Mouse (Mus musculus): ENCODE data around the gene Tmem247. TPM values are rescaled to one million over a fixed set of nuclear protein-coding genes. Genes with fewer than 3 reads are reported as not detected.

Tmem247 gene
- total and polyA plus RNA-seq, 3 experiments: not detected

DNA sequence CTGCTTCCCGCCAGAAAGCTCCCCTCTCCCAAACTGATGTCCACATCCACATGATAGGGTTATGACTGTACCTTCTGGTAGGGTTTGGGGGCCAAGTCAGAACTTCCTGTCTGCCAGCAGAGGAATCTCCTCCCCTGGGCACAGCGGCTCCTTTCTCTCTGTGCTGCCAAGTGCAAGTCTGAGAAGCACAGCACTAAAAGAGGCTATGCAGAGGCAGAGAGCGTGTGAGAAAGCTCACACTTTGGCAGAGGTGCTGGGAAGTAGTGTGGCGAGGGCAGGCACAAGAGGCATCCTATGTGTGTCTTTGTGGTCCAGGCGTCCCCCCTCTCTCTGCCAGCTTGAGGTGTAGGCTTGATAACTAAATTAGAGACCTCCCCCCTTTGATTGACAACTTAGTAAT is 53.9 kb downstream of the Tmem247 start:
- Histone ChIP-seq H3K9ac (ENCODE audit: control insufficient read depth, low read depth, low read length, poor library complexity, severe bottlenecking) (no peak overlapping the region), H3K9me3 (replicated peaks; ENCODE audit: insufficient read depth, low read length) (no peaks in the 10 kb centered on the region), H3K79me2 (ENCODE audit: control insufficient read depth, insufficient read depth, low read length, poor library complexity) (no peaks in the 10 kb centered on the region), H3K27me3 (ENCODE audit: control insufficient read depth in 1 of 2, insufficient read depth in 2 of 2, low read length in 2 of 2) (no peaks in the 10 kb centered on the region), H3K4me1 (ENCODE audit: control insufficient read depth in 1 of 2, insufficient read depth in 2 of 2, low read length in 2 of 2) (peaks cover 0 to 15% of the 10 kb centered on the region in 2 experiments; a peak in 3 of 4 replicates), H3K36me3 (ENCODE audit: control insufficient read depth in 1 of 2, insufficient read depth in 2 of 2, low read length in 2 of 2) (peaks cover 0 to 7% of the 10 kb centered on the region in 2 experiments; a peak in 2 of 4 replicates), H3K4me3 (ENCODE audit: control insufficient read depth in 1 of 2, insufficient read depth in 1 of 2, low read depth in 2 of 2, low read length in 2 of 2) (no peak overlapping the region), H3K27ac (ENCODE audit: control insufficient read depth, low read depth, low read length) (no peak overlapping the region)
- TF ChIP-seq POLR2AphosphoS2 (IDR thresholded peaks at IDR 0.05; ENCODE audit: low read length) (no peak), UBTF (IDR thresholded peaks at IDR 0.05; ENCODE audit: borderline replicate concordance, insufficient read depth, low read depth, low read length) (no peak), RAD21 (IDR thresholded peaks at IDR 0.05; ENCODE audit: low read depth, low read length) (no peak), MAZ (IDR thresholded peaks at IDR 0.05; ENCODE audit: low read depth, low read length) (no peak), TAL1 (IDR thresholded peaks at IDR 0.05; ENCODE audit: low read length) (no peak), ZNF384 (IDR thresholded peaks at IDR 0.05; ENCODE audit: low read depth, low read length) (no peak), MYB (IDR thresholded peaks at IDR 0.05; ENCODE audit: low read depth, low read length) (no peak), POLR2AphosphoS5 (IDR thresholded peaks at IDR 0.05; ENCODE audit: borderline replicate concordance, low read depth, low read length) (no peak), TBP (IDR thresholded peaks at IDR 0.05; ENCODE audit: low read depth, low read length) (no peak), EP300 (IDR thresholded peaks at IDR 0.05; ENCODE audit: low read depth in 1 of 2, low read length in 2 of 2) (no peak), ZMIZ1 (IDR thresholded peaks at IDR 0.05; ENCODE audit: low read depth, low read length) (no peak), TCF12 (IDR thresholded peaks at IDR 0.05; ENCODE audit: low read depth, low read length) (no peak)
- DNase-seq (ENCODE audit: low read depth, low spot score): no peak

DNA sequence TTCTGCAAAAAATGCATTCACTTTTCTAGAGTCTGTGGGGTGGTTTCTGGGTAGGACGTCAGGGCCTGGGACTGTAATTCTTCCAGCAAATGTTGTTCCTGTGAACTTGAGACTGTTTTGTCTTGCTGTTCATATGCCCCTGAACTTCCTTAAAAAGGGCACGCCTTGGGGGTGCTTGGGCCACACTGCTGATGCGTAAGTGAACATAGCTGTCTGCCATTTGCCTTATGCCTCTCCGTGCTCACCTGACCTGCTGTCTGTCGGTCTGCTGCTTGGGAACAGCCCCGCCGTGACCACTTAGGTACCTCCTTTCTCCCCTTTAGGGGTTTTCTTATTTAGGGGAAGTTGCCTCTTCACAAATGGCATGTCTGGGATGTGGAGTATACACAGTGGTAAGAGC is 54.7 kb downstream of the Tmem247 start:
- no peaks in the 10 kb centered on the region for H3K9me3 ChIP-seq (replicated peaks; ENCODE audit: insufficient read depth, low read length)
- TF ChIP-seq JUND (IDR thresholded peaks at IDR 0.05; ENCODE audit: low read depth, low read length) (no peak), POLR2AphosphoS5 (IDR thresholded peaks at IDR 0.05; ENCODE audit: borderline replicate concordance, low read depth, low read length) (no peak), BHLHE40 (IDR thresholded peaks at IDR 0.05; ENCODE audit: borderline replicate concordance, low read depth, low read length) (no peak), SIN3A (IDR thresholded peaks at IDR 0.05; ENCODE audit: low read length) (no peak), CHD1 (IDR thresholded peaks at IDR 0.05; ENCODE audit: low read depth, low read length) (no peak), CTCF (IDR thresholded peaks at IDR 0.05 in 2 of 3, conservative IDR thresholded peaks at IDR 0.05 in 1 of 3; ENCODE audit: control insufficient read depth in 1 of 3, insufficient read depth in 1 of 3, low read depth in 2 of 3, low read length in 3 of 3, poor library complexity in 1 of 3, severe bottlenecking in 1 of 3) (no peak), RAD21 (IDR thresholded peaks at IDR 0.05; ENCODE audit: low read depth, low read length) (no peak), ZNF384 (IDR thresholded peaks at IDR 0.05; ENCODE audit: low read depth, low read length) (no peak), MEF2A (IDR thresholded peaks at IDR 0.05; ENCODE audit: extremely low read depth, insufficient replicate concordance, low read depth, low read length, poor library complexity, severe bottlenecking) (no peak), KAT2A (conservative IDR thresholded peaks at IDR 0.05; ENCODE audit: low read depth, low read length) (no peak), UBTF (IDR thresholded peaks at IDR 0.05; ENCODE audit: borderline replicate concordance, insufficient read depth, low read depth, low read length) (no peak), TAL1 (IDR thresholded peaks at IDR 0.05; ENCODE audit: low read length) (no peak), EP300 (IDR thresholded peaks at IDR 0.05; ENCODE audit: low read depth in 1 of 2, low read length in 2 of 2) (no peak)
- H3K4me1 ChIP-seq (ENCODE audit: control insufficient read depth in 1 of 2, insufficient read depth in 2 of 2, low read length in 2 of 2): peaks cover 0 to 14% of the 10 kb centered on the region in 2 experiments; a peak in 3 of 4 replicates
- H3K4me3 ChIP-seq (ENCODE audit: control insufficient read depth in 1 of 2, insufficient read depth in 1 of 2, low read depth in 2 of 2, low read length in 2 of 2): no peak overlapping the region
- no peaks in the 10 kb centered on the region for H3K27me3 ChIP-seq (ENCODE audit: control insufficient read depth in 1 of 2, insufficient read depth in 2 of 2, low read length in 2 of 2)
- no peak for DNase-seq (ENCODE audit: low read depth, low spot score)
- peaks cover 0 to 7% of the 10 kb centered on the region in 2 experiments; a peak in 2 of 4 replicates for H3K36me3 ChIP-seq (ENCODE audit: control insufficient read depth in 1 of 2, insufficient read depth in 2 of 2, low read length in 2 of 2)
- H3K9ac ChIP-seq (ENCODE audit: control insufficient read depth, low read depth, low read length, poor library complexity, severe bottlenecking): no peak overlapping the region
- no peak overlapping the region for H3K27ac ChIP-seq (ENCODE audit: control insufficient read depth, low read depth, low read length)
- H3K79me2 ChIP-seq (ENCODE audit: control insufficient read depth, insufficient read depth, low read length, poor library complexity): no peaks in the 10 kb centered on the region

Other genes starting within 250 kb of the Tmem247 start
- not detected in 2 replicates for gene Epas1, start 163.6 kb upstream of the Tmem247 start, total RNA-seq (2012; rRNA removed)
- not detected for gene Epas1, start 163.6 kb upstream of the Tmem247 start, polyA plus RNA-seq (2012; ENCODE audit: insufficient read depth in 1 of 2, insufficient read length in 2 of 2, low read depth in 1 of 2, low replicate concordance in 2 of 2, missing spikeins in 1 of 2)
- not detected in 2 replicates for gene Atp6v1e2, start 30.5 kb downstream of the Tmem247 start, total RNA-seq (2012; rRNA removed)
- not detected for gene Atp6v1e2, start 30.5 kb downstream of the Tmem247 start, polyA plus RNA-seq (2012; ENCODE audit: insufficient read depth in 1 of 2, insufficient read length in 2 of 2, low read depth in 1 of 2, low replicate concordance in 2 of 2, missing spikeins in 1 of 2)
- gene Rhoq, start 45.7 kb downstream of the Tmem247 start, total RNA-seq (2012; rRNA removed): 3.1 and 3.7 TPM in 2 replicates
- gene Rhoq, start 45.7 kb downstream of the Tmem247 start, polyA plus RNA-seq (2012; ENCODE audit: insufficient read depth in 1 of 2, insufficient read length in 2 of 2, low read depth in 1 of 2, low replicate concordance in 2 of 2, missing spikeins in 1 of 2): 10 to 100 TPM in 1 of 2 experiments, 1 to 10 TPM in 1; 9.4 to 34.9 TPM
- 24.1 and 24.8 TPM in 2 replicates for gene Pigf, start 108.1 kb downstream of the Tmem247 start, total RNA-seq (2012; rRNA removed)
- 10 to 100 TPM in 1 of 2 experiments, not detected in 1; 19.2 TPM for gene Pigf, start 108.1 kb downstream of the Tmem247 start, polyA plus RNA-seq (2012; ENCODE audit: insufficient read depth in 1 of 2, insufficient read length in 2 of 2, low read depth in 1 of 2, low replicate concordance in 2 of 2, missing spikeins in 1 of 2)
- gene Cript, start 108.2 kb downstream of the Tmem247 start, total RNA-seq (2012; rRNA removed): 29.9 and 30.2 TPM in 2 replicates
- 10 to 100 TPM in 1 of 2 experiments, not detected in 1; 41.8 TPM for gene Cript, start 108.2 kb downstream of the Tmem247 start, polyA plus RNA-seq (2012; ENCODE audit: insufficient read depth in 1 of 2, insufficient read length in 2 of 2, low read depth in 1 of 2, low replicate concordance in 2 of 2, missing spikeins in 1 of 2)
- 6.0 and 6.4 TPM in 2 replicates for gene Socs5, start 190.3 kb downstream of the Tmem247 start, total RNA-seq (2012; rRNA removed)
- 1 to 10 TPM in 1 of 2 experiments, not detected in 1; 9.7 TPM for gene Socs5, start 190.3 kb downstream of the Tmem247 start, polyA plus RNA-seq (2012; ENCODE audit: insufficient read depth in 1 of 2, insufficient read length in 2 of 2, low read depth in 1 of 2, low replicate concordance in 2 of 2, missing spikeins in 1 of 2)

Data from MEL (cell line).